Comparison of ENCODE assay signal across 10 mouse cellular contexts in genomic region chr17:7521127-7521526, GRCm38 (mm10).
DNase-seq lines count a peak whose midpoint lies in the region; ATAC-seq and TF ChIP-seq lines count a peak whose summit lies in the region.
"Had no signal": no experiment of that assay in that cellular context is flagged by ENCODE, and none has a peak within 500 bp of the region (broad histone marks: within the 10 kb centered on the region; RNA-seq: fewer than 3 reads in every experiment).

No protein-coding gene starts in this region.

- WGBS in forebrain, embryonic 16.5 days, result 59% methylated on average over 10 of the region's 10 CpGs
- 79% methylated on average over 10 of the region's 10 CpGs for WGBS in forebrain, embryonic 10.5 days
- 57% methylated on average over 10 of the region's 10 CpGs for WGBS in lung, embryonic 14.5 days
- 33% methylated on average over 10 of the region's 10 CpGs for WGBS in lung, adult 2 months
- 68% methylated on average over 10 of the region's 10 CpGs for WGBS in embryonic facial prominence, embryonic 10.5 days

- H3K9me3 ChIP-seq in forebrain, embryonic 16.5 days (ENCODE audit: control insufficient read depth, low read length), result no peaks in the 10 kb centered on the region
- H3K9me3 ChIP-seq in forebrain, embryonic 10.5 days, result no peaks in the 10 kb centered on the region
- H3K9me3 ChIP-seq in lung, embryonic 14.5 days (ENCODE audit: low read depth, low read length), result no peaks in the 10 kb centered on the region
- no peaks in the 10 kb centered on the region for H3K9me3 ChIP-seq in embryonic facial prominence, embryonic 10.5 days

- no peak overlapping the region for H3K4me3 ChIP-seq in forebrain, embryonic 16.5 days (replicated peaks; ENCODE audit: low read length)
- H3K4me3 ChIP-seq in forebrain, embryonic 10.5 days, result no peak overlapping the region
- H3K4me3 ChIP-seq in lung, embryonic 14.5 days (ENCODE audit: low read depth, low read length), result no peak overlapping the region
- no peak overlapping the region for H3K4me3 ChIP-seq in lung, adult 2 months (replicated peaks; ENCODE audit: extremely low read depth, low read depth, low read length)
- H3K4me3 ChIP-seq in embryonic facial prominence, embryonic 10.5 days, result no peak overlapping the region

- DNase-seq in forebrain, embryonic 10.5 days (ENCODE audit: extremely low spot score, low spot score), result no peak
- peak; percentile 50 for DNase-seq in lung, embryonic 14.5 days
- DNase-seq in lung, adult 2 months, result no peak
- DNase-seq in embryonic facial prominence, embryonic 10.5 days (ENCODE audit: low spot score), result no peak
- peak; percentile 39 for DNase-seq in kidney, postnatal 14 days
- DNase-seq in retina, postnatal 1 day, result no peak
- DNase-seq in liver, result no peak
- DNase-seq: B cell, adult 2 months had no signal

- H3K36me3 ChIP-seq in forebrain, embryonic 16.5 days (ENCODE audit: control insufficient read depth, insufficient read depth), result no peaks in the 10 kb centered on the region
- no peaks in the 10 kb centered on the region for H3K36me3 ChIP-seq in forebrain, embryonic 10.5 days (replicated peaks)
- H3K36me3 ChIP-seq in lung, embryonic 14.5 days (ENCODE audit: insufficient read depth), result no peaks in the 10 kb centered on the region
- H3K36me3 ChIP-seq in embryonic facial prominence, embryonic 10.5 days (replicated peaks), result no peaks in the 10 kb centered on the region

- H3K4me2 ChIP-seq in forebrain, embryonic 16.5 days (ENCODE audit: low read length), result no peak overlapping the region
- no peak overlapping the region for H3K4me2 ChIP-seq in lung, embryonic 14.5 days

- no peak for TF ChIP-seq POLR2A in lung, adult 2 months (IDR thresholded peaks at IDR 0.05; ENCODE audit: borderline replicate concordance, extremely low read depth, low read depth, low read length)

- ATAC-seq in forebrain, embryonic 16.5 days, result peak; percentile 52; the same call in 1 of the 2 replicates
- ATAC-seq in lung, embryonic 14.5 days (ENCODE audit: insufficient read depth), result no peak
- ATAC-seq: Patski had no signal

- no peak for TF ChIP-seq CTCF in lung, embryonic 14.5 days (IDR thresholded peaks at IDR 0.05; ENCODE audit: low read depth)
- no peak for TF ChIP-seq CTCF in lung, adult 2 months (IDR thresholded peaks at IDR 0.05; ENCODE audit: insufficient read depth, low read length)

- no peaks in the 10 kb centered on the region for H3K27me3 ChIP-seq in forebrain, embryonic 16.5 days (replicated peaks; ENCODE audit: control insufficient read depth, insufficient read depth, low read length)
- H3K27me3 ChIP-seq in forebrain, embryonic 10.5 days (ENCODE audit: poor library complexity, severe bottlenecking), result no peaks in the 10 kb centered on the region
- no peaks in the 10 kb centered on the region for H3K27me3 ChIP-seq in lung, embryonic 14.5 days (ENCODE audit: insufficient read depth, low read length)
- H3K27me3 ChIP-seq in embryonic facial prominence, embryonic 10.5 days (replicated peaks; ENCODE audit: low read depth, poor library complexity, severe bottlenecking), result no peaks in the 10 kb centered on the region
- H3K27me3 ChIP-seq: Patski had no signal

- H3K4me1 ChIP-seq in forebrain, embryonic 16.5 days (replicated peaks; ENCODE audit: control insufficient read depth, insufficient read depth, low read length), result peaks cover 5% of the 10 kb centered on the region; the same call in 1 of the 2 replicates
- H3K4me1 ChIP-seq in forebrain, embryonic 10.5 days, result no peaks in the 10 kb centered on the region
- H3K4me1 ChIP-seq in lung, embryonic 14.5 days (ENCODE audit: insufficient read depth), result no peaks in the 10 kb centered on the region
- H3K4me1 ChIP-seq in lung, adult 2 months (ENCODE audit: control insufficient read depth, insufficient read depth, low read length), result peaks cover 3% of the 10 kb centered on the region; the same call in 1 of the 2 replicates
- H3K4me1 ChIP-seq in embryonic facial prominence, embryonic 10.5 days, result peaks cover 8% of the 10 kb centered on the region

- no peak overlapping the region for H3K9ac ChIP-seq in forebrain, embryonic 16.5 days (replicated peaks; ENCODE audit: low read depth, low read length)
- H3K9ac ChIP-seq in lung, embryonic 14.5 days, result no peak overlapping the region

- H3K27ac ChIP-seq in forebrain, embryonic 16.5 days (ENCODE audit: low read length), result no peak overlapping the region
- H3K27ac ChIP-seq in forebrain, embryonic 10.5 days, result no peak overlapping the region
- H3K27ac ChIP-seq in lung, embryonic 14.5 days (ENCODE audit: low read depth), result peak overlapping the region; percentile 19
- peak overlapping the region; percentile 44 for H3K27ac ChIP-seq in embryonic facial prominence, embryonic 10.5 days (replicated peaks)

Comparison
In these comparisons a context has a peak if more than half of its experiments do, and no peak if none do; other contexts are left out.
1. DNase-seq: peak in lung, embryonic 14.5 days (single experiment) and kidney, postnatal 14 days (single experiment); none in forebrain, embryonic 10.5 days (single experiment), lung, adult 2 months (single experiment), embryonic facial prominence, embryonic 10.5 days (single experiment), retina, postnatal 1 day (single experiment) and liver (single experiment).
2. H3K27ac ChIP-seq: peak in lung, embryonic 14.5 days (single experiment) and embryonic facial prominence, embryonic 10.5 days (single experiment); none in forebrain, embryonic 16.5 days (single experiment) and forebrain, embryonic 10.5 days (single experiment).